Mouse (Mus musculus) neutrophil, adult 5-6 weeks (primary cell): ENCODE measurements around the gene Nrip2. TPM values are rescaled to one million over a fixed set of nuclear protein-coding genes. Genes with fewer than 3 reads are reported as not detected.

ENCODE experiments used
- ATAC-seq: fragments of 151-379, 151-347 bp; 2 replicates; pipeline ENCODE4 v1.8.0; 2017; ENCODE audit warnings: mild to moderate bottlenecking, moderate TSS enrichment; ENCODE audit not compliant: insufficient number of reproducible peaks, poor library complexity, low FRiP score, severe bottlenecking; ENCODE audit errors: extremely low read depth
- total RNA-seq: library from RNA; stranded (forward); fragments of 200-1000 nt; gene quantifications from 2 replicates; pipeline ENCODE4 v1.2.3, GENCODE M21; 2017

The Nrip2 gene
- total RNA-seq, 1 experiment from 2014 or later: 0.12 TPM

DNA sequence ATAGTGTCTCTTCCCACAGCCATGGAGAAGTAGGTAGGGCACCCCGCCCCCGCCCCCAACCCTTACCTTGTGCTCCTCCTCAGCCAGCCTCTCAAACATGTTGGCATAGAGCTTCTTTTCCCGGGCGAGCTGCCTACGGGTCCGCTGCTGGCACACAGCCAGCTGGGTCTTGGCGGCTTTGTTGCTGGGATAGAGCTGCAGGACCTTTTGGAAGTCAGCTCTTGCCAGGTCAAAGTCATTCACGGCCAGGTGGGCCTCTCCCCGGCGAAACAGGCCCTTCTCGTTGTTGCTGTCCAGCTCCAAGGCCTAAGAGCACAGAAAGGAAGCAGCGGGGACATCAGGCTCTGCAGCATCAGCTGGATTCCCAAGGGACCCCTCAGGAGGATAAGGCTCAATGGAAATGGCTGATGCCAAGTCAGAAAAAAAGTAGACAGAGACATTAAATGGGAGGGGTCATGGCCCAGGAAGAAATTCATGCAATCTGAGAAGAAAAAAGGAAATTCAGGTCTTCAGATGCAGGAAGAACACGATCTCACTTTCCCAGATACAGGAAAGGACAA is 33.3 kb downstream of the Nrip2 start:
- no peak for ATAC-seq

DNA sequence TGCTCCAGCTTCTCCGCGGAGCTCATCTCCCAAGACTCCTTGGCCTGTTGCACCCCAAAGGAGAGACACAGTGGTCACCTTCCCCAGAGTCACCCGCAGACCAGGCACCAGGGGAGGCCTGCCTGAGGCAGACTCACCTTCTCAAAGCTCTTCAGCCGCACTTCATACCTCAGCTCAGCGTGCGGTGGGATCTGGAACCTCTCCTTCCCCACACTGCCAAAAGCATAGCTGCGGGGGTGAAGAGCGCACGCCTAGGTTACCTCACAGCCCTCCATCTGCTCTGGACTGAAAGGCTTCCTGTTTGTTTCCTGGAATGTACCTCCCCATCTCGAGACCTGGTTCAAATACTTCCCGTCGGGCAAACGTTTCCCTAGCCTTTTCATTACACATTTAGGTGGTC is 34.5 kb downstream of the Nrip2 start:
- ATAC-seq: no peak

- ATAC-seq: no peak
These were observed 36.4 kb downstream of the Nrip2 start for GRCm38 (mm10) chr6:128435474-128435873.

- ATAC-seq: no peak
These were observed 37.4 kb downstream of the Nrip2 start for GRCm38 (mm10) chr6:128436356-128437005.

- ATAC-seq: no peak
These were observed 38.2 kb downstream of the Nrip2 start for GRCm38 (mm10) chr6:128437288-128437687.

- ATAC-seq: 0 out of 2 replicates have a peak, but pooled peaks have one; percentile 23
These were observed 38.7 kb downstream of the Nrip2 start for GRCm38 (mm10) chr6:128437731-128438316.

GRCm38 (mm10) chr6:128438317-128438870 is 39.3 kb downstream of the Nrip2 start, which contains the start of gene Fkbp4:
Gene Fkbp4 (minus strand): TSS chr6:128438677.
- peak; percentile 90 for ATAC-seq

GRCm38 (mm10) chr6:128438871-128439341 is 39.8 kb downstream of the Nrip2 start:
- no peak for ATAC-seq

DNA sequence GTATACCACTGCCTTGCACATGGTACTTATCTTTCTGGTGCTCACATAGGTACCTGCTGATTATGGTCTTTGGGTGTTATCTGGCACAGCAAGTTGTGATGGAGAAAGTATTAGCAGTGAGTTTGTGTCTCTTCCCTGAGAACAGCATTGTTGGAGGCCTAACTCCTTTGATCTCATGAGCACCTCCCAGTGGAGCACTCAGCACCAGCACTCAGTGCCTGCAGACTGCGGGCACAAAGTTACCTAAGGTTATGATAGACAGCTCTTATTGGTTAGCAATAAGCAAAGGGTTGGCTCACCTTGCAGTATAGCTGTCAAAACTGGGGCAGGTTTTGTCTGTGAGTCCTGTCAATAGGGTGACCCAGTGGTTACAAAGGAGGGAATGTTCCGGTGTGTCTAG is 41.1 kb downstream of the Nrip2 start:
- ATAC-seq: no peak

DNA sequence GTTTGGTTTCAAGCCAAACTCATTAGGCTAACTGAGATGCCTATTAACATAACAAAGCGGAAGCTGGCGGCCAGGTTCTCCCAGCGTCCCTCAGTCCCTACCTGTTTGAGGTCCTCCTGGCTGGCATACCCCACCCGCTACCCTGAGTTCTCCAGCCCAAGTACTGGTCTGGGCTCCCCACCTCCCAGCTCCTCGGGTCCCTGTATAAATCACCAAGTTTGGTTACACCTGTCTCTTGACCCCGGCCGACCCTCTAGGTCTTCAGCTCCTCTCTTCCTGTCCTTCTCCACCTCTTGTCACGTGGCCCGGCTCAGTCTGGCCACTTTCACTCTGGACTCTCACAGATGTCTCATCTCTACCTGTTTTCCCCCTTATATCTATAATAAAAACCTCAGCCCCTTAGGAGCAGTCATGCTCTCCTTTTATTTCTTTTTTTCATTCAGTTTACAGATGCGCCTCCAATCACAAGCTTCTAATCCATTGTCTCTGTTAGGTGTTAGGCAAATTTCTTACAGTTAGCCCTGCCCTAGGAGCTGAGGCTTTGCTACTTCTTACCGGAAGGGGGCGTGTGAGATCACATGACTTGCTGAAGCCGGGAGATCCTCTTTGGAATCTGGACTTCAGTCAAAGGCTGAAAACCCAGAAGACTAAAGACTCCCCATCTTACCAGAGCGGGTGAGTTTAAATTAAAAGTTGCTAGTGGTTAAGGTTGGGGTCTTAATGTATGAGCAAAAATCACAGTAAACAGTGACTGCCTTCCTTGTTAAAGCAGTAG is 46.9 kb downstream of the Nrip2 start:
- ATAC-seq: peak; percentile 66; the same call in 1 of the 2 replicates

DNA sequence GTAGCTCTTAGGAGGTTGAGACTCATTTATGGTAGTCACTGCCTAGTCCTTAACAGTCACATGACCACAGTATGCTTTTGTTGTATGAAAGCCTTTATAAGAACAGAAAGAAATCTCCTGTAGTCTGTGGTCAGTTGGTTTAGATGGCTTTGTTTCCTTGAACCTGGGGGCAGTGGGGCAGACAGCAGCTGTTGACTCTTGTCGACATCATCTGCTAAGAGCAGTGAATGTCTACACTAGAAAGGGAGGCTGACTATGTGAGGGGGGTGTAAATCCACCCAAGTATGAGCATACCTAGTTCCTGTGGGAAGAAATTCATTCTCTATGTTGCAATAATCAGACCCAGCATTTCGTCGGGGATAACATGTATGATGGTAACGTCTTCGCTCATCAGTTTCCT is 48.0 kb downstream of the Nrip2 start:
- no peak for ATAC-seq

- ATAC-seq: no peak
These were observed 56.9 kb downstream of the Nrip2 start for GRCm38 (mm10) chr6:128455835-128456605.

- no peak for ATAC-seq
These were observed 58.1 kb downstream of the Nrip2 start for GRCm38 (mm10) chr6:128457186-128457585.

DNA sequence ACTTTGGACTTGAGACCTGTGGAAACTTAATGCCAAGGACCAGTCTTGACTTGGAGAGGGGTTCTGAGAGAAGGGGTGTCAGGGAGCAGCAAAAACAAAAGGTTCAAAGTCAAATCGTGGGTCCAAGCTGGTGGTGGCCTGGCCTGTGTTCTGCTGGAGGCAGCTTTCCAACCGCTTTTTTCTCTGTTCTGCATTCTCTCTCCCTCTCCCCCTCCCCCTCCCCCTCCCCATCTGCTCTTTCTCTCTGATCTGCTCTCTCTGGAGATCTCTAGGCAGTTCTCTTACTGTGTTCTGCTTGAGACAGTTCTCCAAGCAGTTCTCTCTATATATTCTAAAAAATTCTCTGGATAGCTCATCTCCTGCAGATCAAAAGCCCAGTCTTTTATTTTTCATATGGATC is 61.2 kb downstream of the Nrip2 start:
- no peak for ATAC-seq

- no peak for ATAC-seq
These were observed 61.8 kb downstream of the Nrip2 start for GRCm38 (mm10) chr6:128460729-128461503.

DNA sequence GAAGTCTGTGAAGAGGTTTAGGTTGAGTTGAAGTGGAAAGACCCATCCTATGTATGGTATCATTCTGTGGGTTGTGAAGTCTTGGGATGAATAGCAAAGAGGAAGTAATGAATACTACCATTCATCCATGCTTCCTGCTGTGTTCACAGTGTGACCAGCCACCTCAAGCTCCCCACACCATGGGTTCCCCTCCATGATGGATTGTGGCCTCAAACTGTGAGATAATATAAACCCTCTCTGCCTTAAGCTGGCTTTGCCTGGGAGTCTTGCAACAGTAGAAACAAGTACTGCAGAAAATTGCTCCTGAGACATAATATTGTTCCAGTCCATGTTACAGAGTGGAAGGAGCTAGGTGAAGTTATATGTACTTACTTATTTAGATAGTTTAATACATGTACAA is 62.5 kb downstream of the Nrip2 start:
- no peak for ATAC-seq

DNA sequence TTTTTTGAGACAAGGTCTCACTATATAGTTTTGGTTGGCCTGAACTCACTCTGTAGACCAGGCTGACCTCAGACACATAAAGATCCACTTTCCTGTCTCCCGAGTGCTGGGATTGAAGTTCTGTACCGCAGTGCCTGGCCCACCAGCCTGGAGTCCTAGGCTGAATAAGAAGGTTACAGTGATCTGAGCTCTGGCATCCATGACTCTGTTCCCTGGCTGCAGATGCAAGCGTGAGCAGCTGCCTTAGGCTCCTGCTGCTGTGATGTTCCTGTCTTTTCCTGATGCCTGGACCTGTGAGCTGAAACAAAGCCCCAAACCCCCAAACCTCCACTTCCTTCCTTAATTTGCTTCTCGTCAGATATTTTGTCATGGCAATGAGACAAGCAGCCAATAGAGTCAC is 65.9 kb downstream of the Nrip2 start:
- ATAC-seq: no peak
